Mouse (Mus musculus) ES-E14 (cell line): ENCODE data around the gene Kat14.

Experiments
- CHD2 ChIP-seq: IDR thresholded peaks from 2 replicates; pipeline ENCODE4 v1.6.1; 2014; ENCODE audit warnings: mild to moderate bottlenecking, low read depth, low read length, inconsistent platforms
- HCFC1 ChIP-seq: IDR thresholded peaks from 2 replicates; pipeline ENCODE4 v1.6.1; 2012; ENCODE audit warnings: low read length, inconsistent platforms, borderline replicate concordance; ENCODE audit not compliant: insufficient read depth
- MAFK ChIP-seq: IDR thresholded peaks from 2 replicates; pipeline ENCODE4 v1.6.1; 2014; ENCODE audit warnings: mild to moderate bottlenecking, low read depth, low read length, inconsistent platforms; ENCODE audit not compliant: insufficient read depth
- ZC3H11A ChIP-seq: IDR thresholded peaks from 2 replicates; pipeline ENCODE4 v1.6.1; 2012; ENCODE audit warnings: low read depth, mild to moderate bottlenecking, inconsistent platforms, low read length, borderline replicate concordance
- ZNF384 ChIP-seq: IDR thresholded peaks from 2 replicates; pipeline ENCODE4 v1.6.1; 2012; ENCODE audit warnings: low read depth, low read length, inconsistent platforms

GRCm38 (mm10) chr2:144381741-144382140 lies 13.0 kb downstream of the Kat14 start:
- TF ChIP-seq HCFC1: no peak
- TF ChIP-seq ZNF384: no peak
- no peak for TF ChIP-seq MAFK
- no peak for TF ChIP-seq ZC3H11A
- no peak for TF ChIP-seq CHD2
